Mouse (Mus musculus) embryonic facial prominence, embryonic 12.5 days (tissue): Measurements from ENCODE around the gene Dlec1. TPM values are rescaled to one million over a fixed set of nuclear protein-coding genes. Genes with fewer than 3 reads are reported as not detected.

Experiments
- ATAC-seq: fragments of 200-750 bp; cut with Nextera tagmentation; 2 replicates; pipeline ENCODE4 v1.8.0; 2017; ENCODE audit not compliant: insufficient number of reproducible peaks, insufficient read depth, low FRiP score, low TSS enrichment
- H3K27ac ChIP-seq: fragments of 300-500 bp; sonication (generic); 2 replicates; pipeline ENCODE4 v1.5.1; 2016; ENCODE audit warnings: mild to moderate bottlenecking
- H3K27me3 ChIP-seq: fragments of 300-500 bp; sonication (generic); 2 replicates; pipeline ENCODE4 v1.6.1; 2016; ENCODE audit warnings: mild to moderate bottlenecking, moderate library complexity
- H3K36me3 ChIP-seq: fragments of 300-500 bp; sonication (generic); 2 replicates; pipeline ENCODE4 v1.6.1; 2016; ENCODE audit warnings: mild to moderate bottlenecking
- H3K4me1 ChIP-seq: fragments of 300-500 bp; sonication (generic); 2 replicates; pipeline ENCODE4 v1.6.1; 2016
- H3K4me2 ChIP-seq: fragments of 300-500 bp; sonication (generic); replicated peaks from 2 replicates; pipeline ENCODE4 v1.6.1; 2016; ENCODE audit warnings: mild to moderate bottlenecking, moderate library complexity
- H3K4me3 ChIP-seq: fragments of 300-500 bp; sonication (generic); 2 replicates; pipeline ENCODE4 v1.5.1; 2016; ENCODE audit warnings: mild to moderate bottlenecking
- H3K9ac ChIP-seq: fragments of 300-500 bp; sonication (generic); 2 replicates; pipeline ENCODE4 v1.6.1; 2016; ENCODE audit warnings: mild to moderate bottlenecking, moderate library complexity
- H3K9me3 ChIP-seq: fragments of 300-500 bp; sonication (generic); 2 replicates; pipeline ENCODE4 v1.6.1; 2016; ENCODE audit warnings: mild to moderate bottlenecking, moderate library complexity
- WGBS: fragments of 180-500 bp; shearing (Covaris S2); methylation state at CpG from one replicate; pipeline ENCODE4 v1.1.7; 2016; 5-methylcytosine and 5-hydroxymethylcytosine counted together
- polyA plus RNA-seq: library from polyadenylated mRNA; unstranded; fragments of >200 nt; fragmentation: Nextera tagmentation; extraction: Ambion mirVana; gene quantifications from 2 replicates; pipeline ENCODE4 v1.2.1, GENCODE M21; 2016

Dlec1 gene
- polyA plus RNA-seq, 1 experiment from 2014 or later: 1.7 TPM

DNA sequence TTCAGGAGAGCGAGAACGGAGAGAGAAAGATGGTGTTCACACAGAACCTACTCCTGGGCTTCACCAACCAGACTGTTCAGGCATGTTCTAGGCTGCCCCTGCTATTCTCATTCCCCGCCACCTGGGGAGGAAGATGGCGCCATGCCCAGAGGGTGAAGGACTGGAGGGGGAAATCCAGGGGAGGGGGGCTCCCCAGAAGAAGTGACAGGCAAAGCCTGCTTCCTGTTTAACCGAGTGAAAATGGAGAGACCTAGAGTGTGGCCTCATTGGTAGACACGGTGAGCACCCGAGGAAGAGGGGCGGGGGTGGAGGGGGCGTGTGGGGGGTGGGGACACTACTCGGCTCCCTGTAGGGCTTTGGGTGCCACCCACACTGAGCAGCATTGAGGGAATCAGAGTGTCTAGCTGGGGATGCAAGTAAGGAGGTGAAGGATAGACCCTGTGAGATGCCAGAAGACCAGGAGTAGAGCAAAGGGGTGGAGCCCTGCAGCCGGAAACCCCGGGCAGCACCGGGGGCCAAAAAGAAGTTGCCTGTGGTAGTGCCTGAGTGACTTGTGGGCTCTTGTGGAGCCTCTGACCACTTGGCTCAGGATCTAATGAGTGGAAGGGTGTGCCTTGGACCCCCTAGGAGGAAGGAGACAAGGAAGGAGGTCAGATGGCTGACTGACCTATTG, 44.0 kb downstream of the Dlec1 start:
- no peak for ATAC-seq
- Histone ChIP-seq H3K4me2 (no peak overlapping the region), H3K36me3 (no peaks in the 10 kb centered on the region), H3K27me3 (no peaks in the 10 kb centered on the region), H3K4me1 (no peaks in the 10 kb centered on the region), H3K9ac (no peak overlapping the region), H3K4me3 (no peak overlapping the region), H3K9me3 (no peaks in the 10 kb centered on the region), H3K27ac (no peak overlapping the region)
- 73% methylated on average over 13 of the region's 13 CpGs for WGBS

DNA sequence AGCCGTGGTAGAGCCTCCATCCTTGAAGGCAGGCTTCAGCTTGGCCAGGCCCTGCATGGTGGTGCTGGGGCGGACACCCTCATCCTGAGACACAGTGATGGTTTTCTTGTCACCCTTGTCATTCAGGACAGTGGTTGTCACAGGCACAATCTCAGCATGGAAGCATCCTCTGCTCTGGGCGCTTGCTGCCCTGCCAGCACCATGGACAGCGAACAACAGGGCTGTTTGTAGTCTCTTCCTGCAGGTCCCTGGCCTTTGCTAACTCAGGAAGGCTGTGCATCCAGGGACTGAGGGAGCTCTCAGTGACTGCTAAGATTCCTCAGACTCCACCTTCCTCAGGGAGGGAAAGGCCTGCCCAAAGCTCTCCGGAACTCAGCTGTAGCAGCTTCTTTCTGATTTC, 47.3 kb downstream of the Dlec1 start:
- Histone ChIP-seq H3K27ac (no peak overlapping the region), H3K36me3 (no peaks in the 10 kb centered on the region), H3K9me3 (no peaks in the 10 kb centered on the region), H3K4me2 (no peak overlapping the region), H3K4me1 (no peaks in the 10 kb centered on the region), H3K4me3 (no peak overlapping the region), H3K9ac (no peak overlapping the region), H3K27me3 (0 out of 2 replicates have a peak, but pooled peaks cover 2% of the 10 kb centered on the region)
- WGBS: 19% methylated on average over 5 of the region's 5 CpGs
- no peak for ATAC-seq

DNA sequence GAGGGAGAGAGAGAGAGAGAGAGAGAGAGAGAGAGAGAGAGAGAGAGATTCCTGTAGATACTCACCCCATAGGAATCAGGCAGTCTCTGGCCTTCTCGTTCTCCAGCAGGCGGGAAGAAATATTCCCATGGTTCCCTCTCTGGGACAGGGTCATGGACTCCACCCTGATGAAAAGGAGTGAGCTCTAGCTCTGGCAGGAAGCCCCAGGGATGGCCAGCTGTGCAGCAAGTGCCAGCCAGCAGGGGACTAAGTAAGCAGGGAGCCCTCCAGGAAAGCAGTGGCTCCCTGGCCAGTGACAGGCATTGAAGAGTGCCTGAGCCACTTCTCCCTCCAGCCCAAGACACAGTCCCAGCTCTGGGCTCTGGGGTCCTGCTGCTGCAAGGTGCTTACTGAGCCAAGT, 49.5 kb downstream of the Dlec1 start:
- WGBS: 63% methylated on average over 2 of the region's 2 CpGs
- Histone ChIP-seq H3K27me3 (peaks cover 16% of the 10 kb centered on the region; the same call in 1 of the 2 replicates), H3K9ac (no peak overlapping the region), H3K4me1 (no peaks in the 10 kb centered on the region), H3K4me3 (no peak overlapping the region), H3K9me3 (no peaks in the 10 kb centered on the region), H3K27ac (no peak overlapping the region), H3K4me2 (no peak overlapping the region), H3K36me3 (no peaks in the 10 kb centered on the region)
- ATAC-seq: no peak

DNA sequence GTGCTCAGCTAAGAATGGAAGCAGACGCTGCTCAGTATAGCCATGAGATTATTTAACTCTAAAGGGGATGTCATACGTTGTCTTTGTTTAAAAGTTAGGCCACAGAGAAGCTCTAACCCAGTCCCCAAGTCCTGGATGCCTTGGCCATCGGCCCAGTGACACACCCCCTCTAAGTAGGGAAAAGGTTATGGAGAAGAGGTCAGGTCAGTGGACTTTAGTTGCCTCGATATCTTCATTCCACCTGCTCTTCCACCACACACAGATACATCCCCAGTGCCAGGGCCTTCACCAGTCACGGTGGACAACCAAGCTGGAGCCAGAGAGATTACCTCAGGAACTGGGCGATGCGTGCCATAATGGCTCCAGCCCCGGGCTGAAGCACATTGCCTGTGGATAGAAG, 53.1 kb downstream of the Dlec1 start:
- Histone ChIP-seq H3K9ac (no peak overlapping the region), H3K27ac (no peak overlapping the region), H3K4me2 (no peak overlapping the region), H3K9me3 (no peaks in the 10 kb centered on the region), H3K4me1 (no peaks in the 10 kb centered on the region), H3K36me3 (no peaks in the 10 kb centered on the region), H3K4me3 (no peak overlapping the region), H3K27me3 (peaks cover 23% of the 10 kb centered on the region)
- no peak for ATAC-seq
- 79% methylated on average over 8 of the region's 8 CpGs for WGBS

DNA sequence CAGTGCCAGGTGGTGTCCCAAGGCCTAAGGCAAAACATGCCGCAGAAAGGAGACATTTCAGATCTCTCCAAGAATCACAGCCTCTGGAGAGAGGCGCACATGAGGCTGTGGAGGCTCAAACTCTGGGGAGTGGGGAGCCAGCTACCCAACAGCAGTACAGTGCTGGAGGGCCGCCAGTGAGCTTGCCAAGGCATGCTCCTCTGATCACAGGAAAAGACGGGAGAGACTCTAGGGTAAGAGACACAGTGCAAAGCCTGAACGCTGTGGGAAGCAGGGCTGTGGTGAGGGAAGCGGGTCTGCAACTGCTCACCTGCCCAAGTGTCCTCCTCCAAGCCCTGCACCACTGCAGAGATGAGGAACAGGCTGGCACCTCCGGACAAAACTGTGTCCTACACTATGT, 53.5 kb downstream of the Dlec1 start:
- H3K27ac ChIP-seq: no peak overlapping the region
- no peaks in the 10 kb centered on the region for H3K9me3 ChIP-seq
- H3K9ac ChIP-seq: no peak overlapping the region
- H3K4me2 ChIP-seq: no peak overlapping the region
- no peaks in the 10 kb centered on the region for H3K36me3 ChIP-seq
- ATAC-seq: no peak
- H3K27me3 ChIP-seq: peaks cover 23% of the 10 kb centered on the region
- H3K4me3 ChIP-seq: no peak overlapping the region
- 53% methylated on average over 7 of the region's 7 CpGs for WGBS
- no peaks in the 10 kb centered on the region for H3K4me1 ChIP-seq

DNA sequence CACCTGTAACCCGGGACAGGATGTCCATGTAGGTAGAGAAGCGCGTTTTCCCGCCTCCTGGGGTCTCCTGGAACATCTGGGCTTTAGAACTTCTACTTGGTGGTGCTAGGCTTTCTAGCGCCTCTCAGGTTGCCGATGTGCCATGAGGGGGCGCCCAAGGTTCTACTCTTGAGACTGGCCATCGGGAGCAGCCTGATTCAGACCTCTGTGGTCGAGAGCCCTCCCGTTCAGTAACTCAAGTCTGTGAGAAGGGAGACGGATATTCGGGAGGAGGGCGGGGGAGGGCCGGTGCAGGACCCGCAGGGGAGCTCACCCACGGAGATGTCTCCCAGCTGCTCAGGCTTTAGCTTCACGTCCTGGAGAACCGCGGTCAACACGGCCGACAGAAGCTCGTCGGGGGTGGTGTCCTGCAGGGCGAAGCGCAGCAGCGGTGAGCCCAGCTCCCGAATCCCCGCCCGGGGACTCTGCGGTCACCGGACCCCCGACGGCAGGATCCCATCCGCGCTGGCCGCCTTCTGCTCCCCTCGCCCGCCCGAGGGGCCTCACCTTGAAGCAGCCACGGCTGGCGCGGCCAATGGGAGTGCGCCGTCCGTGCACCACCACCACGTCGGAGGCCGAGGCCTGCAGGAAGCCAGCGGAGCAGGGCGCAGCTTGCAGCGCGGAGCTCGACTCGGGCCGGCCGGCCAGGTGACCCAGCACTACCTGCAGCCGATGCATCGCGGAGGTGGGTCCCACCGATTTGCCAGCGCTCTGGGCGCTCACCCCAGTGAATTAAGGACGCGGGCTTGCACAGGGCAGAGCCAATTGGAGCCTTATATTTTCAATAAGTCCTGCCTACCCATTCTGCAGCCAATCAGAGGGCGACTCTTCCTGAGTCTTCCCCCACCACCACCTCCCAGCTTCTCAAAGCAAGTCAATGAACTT, 54.3 kb downstream of the Dlec1 start, which contains the start of gene Acaa1b:
Gene Acaa1b, minus strand, starts transcription at position 816 of the 924 bp plus-strand sequence.
- H3K9ac ChIP-seq: 0 out of 2 replicates have a peak within 1 kb of the TSS, but pooled peaks have one; percentile 33
- H3K36me3 ChIP-seq: no peaks in the 10 kb centered on the region
- ATAC-seq: peak; percentile 79
- H3K27ac ChIP-seq: no peak within 1 kb of the TSS
- H3K4me3 ChIP-seq: peak within 1 kb of the TSS; percentile 53
- H3K9me3 ChIP-seq: no peaks in the 10 kb centered on the region
- peak within 1 kb of the TSS; percentile 65 for H3K4me2 ChIP-seq
- WGBS: 1% methylated on average over 64 of the region's 65 CpGs
- H3K4me1 ChIP-seq: no peaks in the 10 kb centered on the region
- peaks cover 23% of the 10 kb centered on the region for H3K27me3 ChIP-seq

DNA sequence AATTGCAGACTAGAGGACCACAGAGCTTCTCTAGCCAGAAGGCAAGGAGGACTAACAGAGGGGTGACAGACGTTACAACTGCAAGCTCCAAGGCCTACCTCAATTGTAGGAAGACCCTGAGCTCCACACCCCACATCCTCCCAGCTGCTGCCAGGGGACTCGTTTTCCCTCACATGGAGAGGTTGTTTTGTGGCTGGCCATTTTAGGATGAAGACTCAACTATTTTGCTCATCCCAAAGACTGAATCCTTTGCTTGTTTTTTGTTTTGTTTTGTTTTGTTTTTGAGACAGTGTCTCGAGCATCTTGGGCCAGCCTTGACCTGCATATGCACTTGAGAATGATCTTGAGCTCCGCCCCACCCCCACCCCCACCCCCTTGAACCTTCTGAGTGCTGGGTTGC, 56.6 kb downstream of the Dlec1 start, which contains the start of gene Gm47289:
Gene Gm47289, plus strand, starts transcription at position 301 of the 400 bp plus-strand sequence.
- 54% methylated on average over 4 of the region's 4 CpGs for WGBS
- Histone ChIP-seq H3K9me3 (no peaks in the 10 kb centered on the region), H3K9ac (no peak within 1 kb of the TSS), H3K4me2 (no peak within 1 kb of the TSS), H3K36me3 (no peaks in the 10 kb centered on the region), H3K4me3 (no peak within 1 kb of the TSS), H3K27ac (no peak within 1 kb of the TSS), H3K4me1 (no peaks in the 10 kb centered on the region), H3K27me3 (peaks cover 22% of the 10 kb centered on the region)
- ATAC-seq: no peak

DNA sequence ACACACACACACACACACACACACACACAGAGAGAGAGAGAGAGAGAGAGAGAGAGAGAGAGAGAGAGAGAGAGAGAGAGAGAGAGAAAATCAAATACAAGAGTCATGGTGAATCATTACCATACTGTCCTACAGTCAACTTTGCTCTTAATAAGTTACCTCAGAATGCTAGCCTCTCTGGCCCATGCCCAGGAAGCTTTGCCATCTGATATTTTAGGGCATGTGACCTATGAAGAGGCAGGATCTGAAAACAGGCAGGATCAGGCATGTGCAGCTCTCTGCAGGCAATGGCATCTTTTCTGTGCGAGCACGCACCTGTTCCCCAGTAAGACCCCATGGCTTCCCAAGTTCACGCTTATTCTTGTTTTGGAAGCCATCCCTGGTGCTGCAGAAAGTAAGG, 58.4 kb downstream of the Dlec1 start:
- no peak overlapping the region for H3K4me2 ChIP-seq
- peaks cover 14% of the 10 kb centered on the region for H3K27me3 ChIP-seq
- H3K27ac ChIP-seq: no peak overlapping the region
- 86% methylated on average over 3 of the region's 3 CpGs for WGBS
- no peak overlapping the region for H3K9ac ChIP-seq
- no peaks in the 10 kb centered on the region for H3K36me3 ChIP-seq
- H3K4me1 ChIP-seq: no peaks in the 10 kb centered on the region
- no peak overlapping the region for H3K4me3 ChIP-seq
- no peaks in the 10 kb centered on the region for H3K9me3 ChIP-seq
- no peak for ATAC-seq

DNA sequence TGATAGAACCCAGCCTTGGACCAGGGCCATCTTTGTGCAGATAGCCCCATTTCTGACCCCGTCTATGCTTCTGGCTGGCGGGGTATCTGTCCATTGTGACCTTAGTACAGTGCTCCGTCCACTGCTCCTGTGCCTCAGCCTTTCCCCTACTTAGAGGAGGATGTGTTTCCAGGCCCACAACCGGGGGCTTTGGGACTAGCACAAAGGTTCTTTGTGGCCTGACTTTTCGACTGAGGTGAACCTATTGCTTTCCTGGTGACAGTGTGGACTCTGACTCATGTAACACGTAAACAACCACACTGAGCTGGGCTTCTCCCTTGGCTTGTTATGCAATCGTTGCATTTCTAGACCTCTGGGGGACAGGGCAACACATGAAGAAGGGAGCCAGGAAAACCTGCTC, 62.5 kb downstream of the Dlec1 start:
- Histone ChIP-seq H3K9me3 (no peaks in the 10 kb centered on the region), H3K4me2 (no peak overlapping the region), H3K9ac (no peak overlapping the region), H3K27ac (no peak overlapping the region), H3K27me3 (no peaks in the 10 kb centered on the region), H3K4me3 (no peak overlapping the region), H3K4me1 (no peaks in the 10 kb centered on the region), H3K36me3 (no peaks in the 10 kb centered on the region)
- no peak for ATAC-seq
- 77% methylated on average over 7 of the region's 7 CpGs for WGBS

DNA sequence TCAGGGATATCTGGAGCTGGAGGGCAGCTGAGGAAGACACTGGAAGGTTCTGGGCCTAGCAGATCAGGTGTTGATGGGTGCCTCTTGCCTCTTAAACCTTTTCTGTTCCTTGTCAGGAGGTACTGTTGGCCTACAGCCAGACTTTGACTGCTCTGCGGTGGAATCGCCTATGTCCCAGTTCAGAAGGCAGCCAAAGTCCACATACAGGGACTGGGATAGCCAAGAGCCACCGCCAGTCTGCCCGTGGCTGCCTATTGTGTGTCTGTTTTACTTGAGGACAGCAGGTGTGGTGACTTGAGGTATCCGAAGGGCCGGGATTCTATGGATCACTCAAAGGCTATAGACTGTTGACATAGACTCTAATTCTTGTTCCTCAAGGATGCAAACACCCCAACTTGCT, 63.3 kb downstream of the Dlec1 start:
- no peak overlapping the region for H3K4me2 ChIP-seq
- H3K27ac ChIP-seq: no peak overlapping the region
- H3K27me3 ChIP-seq: no peaks in the 10 kb centered on the region
- 92% methylated on average over 6 of the region's 6 CpGs for WGBS
- H3K4me1 ChIP-seq: no peaks in the 10 kb centered on the region
- H3K9ac ChIP-seq: no peak overlapping the region
- no peak overlapping the region for H3K4me3 ChIP-seq
- no peak for ATAC-seq
- no peaks in the 10 kb centered on the region for H3K9me3 ChIP-seq
- no peaks in the 10 kb centered on the region for H3K36me3 ChIP-seq

DNA sequence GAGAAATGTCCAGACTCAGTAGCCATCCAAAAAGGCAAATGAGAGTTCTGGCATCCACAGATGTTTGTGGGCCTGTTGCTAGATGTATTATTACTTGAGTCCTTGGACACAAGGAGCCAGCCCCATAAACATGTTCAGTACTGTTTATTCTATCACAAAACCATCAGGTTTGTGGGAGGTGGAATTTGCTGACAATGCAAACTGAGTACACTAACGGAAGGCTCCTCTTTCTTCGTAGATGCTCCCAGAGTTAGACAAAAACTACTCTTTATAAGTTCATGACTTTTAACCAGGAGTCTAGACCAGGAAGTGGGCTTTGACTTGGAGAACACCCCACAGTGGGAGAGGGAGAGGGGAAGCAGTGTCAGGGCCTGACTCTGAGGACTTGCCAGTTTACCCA, 65.3 kb downstream of the Dlec1 start:
- no peak overlapping the region for H3K4me2 ChIP-seq
- no peaks in the 10 kb centered on the region for H3K9me3 ChIP-seq
- H3K36me3 ChIP-seq: no peaks in the 10 kb centered on the region
- no peak overlapping the region for H3K9ac ChIP-seq
- 94% methylated on average over 2 of the region's 2 CpGs for WGBS
- no peak overlapping the region for H3K27ac ChIP-seq
- no peaks in the 10 kb centered on the region for H3K4me1 ChIP-seq
- H3K4me3 ChIP-seq: no peak overlapping the region
- no peak for ATAC-seq
- H3K27me3 ChIP-seq: no peaks in the 10 kb centered on the region

DNA sequence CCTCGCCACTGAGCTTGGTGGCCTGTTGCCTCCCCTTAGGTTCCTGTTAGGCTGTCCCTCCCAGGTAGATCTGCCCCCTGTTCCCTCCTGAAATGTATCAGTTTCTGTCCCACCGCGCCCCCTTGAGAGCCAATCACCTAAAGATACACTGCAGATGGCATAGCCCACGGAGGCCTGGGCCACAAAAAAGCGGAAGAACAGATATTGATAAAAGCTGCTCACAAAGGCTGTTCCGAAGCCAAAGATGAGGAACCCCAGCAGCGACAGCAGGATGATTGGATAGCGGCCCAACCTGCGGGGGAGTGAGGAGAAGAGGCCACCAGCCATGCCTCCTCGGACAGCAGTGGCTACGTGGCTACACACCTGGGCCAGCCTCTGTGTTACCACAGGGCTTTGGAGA, 77.0 kb downstream of the Dlec1 start:
- ATAC-seq: no peak
- Histone ChIP-seq H3K9me3 (no peaks in the 10 kb centered on the region), H3K4me1 (no peaks in the 10 kb centered on the region), H3K27me3 (no peaks in the 10 kb centered on the region), H3K4me3 (no peak overlapping the region), H3K27ac (no peak overlapping the region), H3K4me2 (no peak overlapping the region), H3K9ac (no peak overlapping the region), H3K36me3 (no peaks in the 10 kb centered on the region)
- 82% methylated on average over 11 of the region's 11 CpGs for WGBS
